Mouse (Mus musculus): Measurements from ENCODE around the gene Foxb1. TPM values are rescaled to one million over a fixed set of nuclear protein-coding genes. Genes with fewer than 3 reads are reported as not detected.

Foxb1 gene
- total RNA-seq (2022): not detected

DNA sequence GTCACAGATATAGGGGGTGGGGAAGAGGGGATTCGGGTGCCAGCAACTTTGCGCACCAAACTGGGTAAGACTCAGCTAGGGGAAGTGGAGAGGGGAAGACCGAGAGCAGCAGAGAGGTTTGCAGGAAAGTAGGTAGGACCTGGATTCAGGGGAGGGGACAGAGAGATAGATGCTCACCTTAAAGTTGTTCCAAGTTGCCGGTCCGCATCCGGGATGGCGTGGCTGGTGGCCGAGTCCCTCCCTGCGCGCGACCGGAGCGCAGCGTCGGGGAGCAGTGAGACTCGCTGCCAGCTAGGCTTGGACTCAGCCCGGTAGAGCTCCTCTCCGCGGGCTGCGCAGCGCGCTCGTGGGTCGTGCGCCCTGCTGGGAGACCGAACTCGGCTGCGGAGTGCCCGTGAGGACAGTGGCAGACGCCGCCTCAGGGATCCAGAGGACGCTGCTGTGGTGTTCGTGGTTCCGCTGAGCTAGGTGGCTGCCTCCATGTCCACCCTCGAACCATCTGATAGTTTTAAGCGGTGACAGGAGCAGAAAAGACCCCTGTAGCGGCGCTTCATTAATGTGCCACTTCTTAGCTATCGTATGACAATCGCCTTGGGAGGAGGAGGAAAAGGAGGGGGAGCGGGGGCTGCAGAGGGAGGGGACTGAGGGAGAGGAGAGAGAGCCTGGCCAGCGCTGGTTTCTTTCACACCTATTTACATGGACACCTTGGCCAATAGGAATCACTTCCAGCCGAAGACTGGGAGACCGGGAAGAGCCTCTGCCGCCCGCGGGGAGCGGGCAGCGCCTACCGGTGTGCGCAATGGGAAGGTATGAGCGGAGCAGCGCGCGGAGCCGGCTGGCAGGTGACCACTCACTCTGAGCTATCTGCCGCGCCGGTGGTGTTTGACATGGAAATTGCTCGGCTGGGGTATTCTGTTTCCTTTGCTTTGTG lies at the start of gene Foxb1:
Gene Foxb1 (minus strand): TSS at position 570 of the 931 bp plus-strand sequence.
- no peak for DNase-seq (ENCODE audit: low spot score in 2 of 2)

DNA sequence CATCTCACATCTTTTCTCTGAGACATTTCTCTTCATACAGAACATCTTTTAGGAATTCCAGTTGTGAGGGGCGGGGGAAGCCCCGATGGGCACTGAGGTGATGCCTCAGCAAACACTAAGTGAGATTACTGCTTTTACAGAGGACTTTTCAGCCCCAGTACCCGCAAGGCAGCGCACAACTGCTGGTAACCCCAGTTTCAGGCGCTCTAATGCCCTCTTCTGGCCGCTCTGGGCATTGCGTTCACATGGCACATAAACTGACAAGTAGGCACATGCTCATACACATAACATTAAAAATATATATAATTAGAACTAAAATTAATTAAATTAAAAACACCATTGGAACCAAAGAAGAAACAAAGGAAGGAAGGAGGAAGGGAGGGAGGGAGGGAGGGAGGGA lies 29.8 kb upstream of the Foxb1 start:
- no peak for DNase-seq (ENCODE audit: low spot score in 2 of 2)

DNA sequence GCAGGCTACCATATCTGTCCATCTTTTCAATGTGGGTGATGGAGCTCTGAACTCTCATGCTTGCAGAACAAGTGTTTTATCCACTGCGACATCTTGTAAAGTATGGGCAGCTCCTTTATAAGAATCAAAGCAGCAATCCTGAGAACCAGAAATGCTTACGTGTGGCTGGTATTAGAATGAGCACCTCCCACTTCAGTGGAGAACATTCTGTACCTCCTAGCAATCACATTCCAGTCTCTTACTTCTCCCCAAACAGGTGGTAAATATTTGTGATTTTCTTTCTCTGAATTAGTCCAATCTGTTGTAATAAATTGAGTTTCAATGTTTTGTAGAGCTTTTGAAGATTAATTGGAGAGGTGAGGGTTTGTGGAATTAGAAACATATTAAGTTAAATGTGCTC lies 19.3 kb upstream of the Foxb1 start:
- DNase-seq (ENCODE audit: low spot score in 2 of 2): no peak

DNA sequence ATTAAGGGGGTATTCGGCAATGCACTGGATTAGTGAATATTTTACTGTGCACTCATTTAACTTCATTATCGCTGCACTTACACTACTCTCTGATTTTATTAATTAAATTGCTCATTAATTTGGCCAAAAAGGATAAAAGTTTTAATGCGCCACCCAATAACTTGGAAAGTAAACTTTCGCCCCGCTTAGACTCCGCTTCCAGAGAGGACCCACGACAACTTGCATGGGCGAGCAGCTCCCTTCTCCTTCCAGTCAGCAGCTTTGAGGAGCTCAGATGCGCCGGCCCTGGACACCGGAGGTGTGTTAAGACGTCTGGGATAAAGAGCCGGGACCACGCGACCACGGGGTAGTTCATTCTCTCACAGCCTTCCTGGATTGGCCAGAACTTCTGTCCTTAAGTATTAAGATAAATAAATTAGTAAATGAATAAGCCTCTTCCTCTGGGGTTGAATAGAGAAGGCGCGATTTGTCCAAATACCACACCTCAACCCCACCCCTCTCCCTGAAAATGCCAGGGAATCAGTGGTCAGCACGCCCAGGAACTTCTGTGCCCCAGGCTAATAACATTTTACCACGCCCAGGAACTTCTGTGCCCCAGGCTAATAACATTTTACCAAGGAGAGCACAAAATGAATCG lies 9.3 kb upstream of the Foxb1 start:
- DNase-seq (ENCODE audit: low spot score in 2 of 2): no peak

DNA sequence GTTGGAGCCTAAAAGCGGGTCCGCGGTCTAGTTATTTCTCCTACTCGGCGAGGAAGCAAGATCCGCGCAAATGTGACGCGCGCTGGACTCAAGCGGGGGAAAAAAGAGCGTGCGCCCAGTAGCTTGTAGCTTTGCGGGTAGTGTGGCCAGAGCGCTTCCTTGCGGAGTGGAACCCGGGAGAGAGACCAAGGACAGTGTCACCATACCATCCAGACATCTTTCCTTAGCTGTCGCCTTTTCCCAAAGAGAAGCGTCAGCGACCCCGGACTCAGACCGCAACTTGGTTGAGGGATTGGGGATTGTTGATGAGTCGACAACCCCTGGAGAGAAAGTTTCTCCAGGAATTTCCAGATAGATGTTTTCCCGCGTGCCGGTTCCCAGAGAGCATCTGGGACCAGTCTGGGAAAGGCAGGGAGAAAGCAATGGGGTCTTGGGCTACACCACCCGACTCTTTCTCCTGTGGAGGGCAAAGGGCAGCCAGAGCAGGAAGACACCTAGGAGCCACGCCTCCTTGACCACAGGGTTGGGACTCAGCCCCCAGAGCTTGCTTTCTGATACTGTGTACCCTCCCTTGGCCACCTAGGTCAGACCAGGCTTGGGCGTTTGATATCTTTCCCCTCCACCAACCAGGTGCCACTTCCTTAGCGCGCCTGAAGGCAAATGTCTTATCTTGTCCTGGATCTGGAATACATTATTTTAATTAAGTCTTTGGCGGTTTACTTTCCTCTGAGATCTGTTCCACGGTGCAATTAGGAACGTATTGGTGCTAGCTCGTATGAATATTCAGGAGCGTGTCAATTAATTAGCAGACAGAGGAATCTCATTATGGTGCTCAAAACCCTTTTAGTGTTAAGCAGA lies 8.6 kb upstream of the Foxb1 start:
- DNase-seq (ENCODE audit: low spot score in 2 of 2): no peak

DNA sequence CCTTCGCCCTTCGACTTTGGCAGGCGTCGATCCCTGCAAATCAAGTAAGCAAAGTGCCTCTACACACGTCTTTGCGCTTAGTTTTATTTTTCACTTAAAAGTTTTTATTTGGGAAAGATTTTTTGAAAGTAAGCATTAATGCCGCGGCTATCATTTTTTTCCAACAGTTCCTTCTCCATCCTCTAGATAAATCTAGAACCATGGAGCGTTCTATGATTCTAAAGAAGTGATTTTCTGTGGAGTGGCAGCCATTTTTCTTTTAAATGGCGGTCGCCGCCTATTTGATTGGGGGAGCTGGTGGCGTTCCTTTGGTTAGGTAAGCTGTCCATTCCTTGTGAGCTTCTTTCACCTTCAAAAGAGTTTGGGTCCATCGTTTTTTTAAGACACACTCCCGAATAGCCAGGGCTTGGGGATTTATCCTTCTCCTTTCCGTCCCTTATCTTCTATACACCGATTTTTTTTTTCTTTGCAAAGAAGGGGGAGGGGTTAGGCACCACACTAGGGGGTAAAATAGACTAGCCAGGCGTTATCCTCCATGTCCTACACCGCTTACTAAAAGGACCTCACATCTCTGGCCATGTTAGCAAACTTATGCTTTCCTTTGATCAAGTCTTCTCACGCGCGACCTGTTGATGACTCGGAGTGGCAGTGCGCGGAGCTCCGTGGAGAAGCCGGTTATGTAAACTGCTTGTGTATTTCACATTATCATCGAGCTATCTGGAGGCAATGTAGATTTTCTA lies 7.6 kb upstream of the Foxb1 start:
- DNase-seq (ENCODE audit: low spot score in 2 of 2): no peak

DNA sequence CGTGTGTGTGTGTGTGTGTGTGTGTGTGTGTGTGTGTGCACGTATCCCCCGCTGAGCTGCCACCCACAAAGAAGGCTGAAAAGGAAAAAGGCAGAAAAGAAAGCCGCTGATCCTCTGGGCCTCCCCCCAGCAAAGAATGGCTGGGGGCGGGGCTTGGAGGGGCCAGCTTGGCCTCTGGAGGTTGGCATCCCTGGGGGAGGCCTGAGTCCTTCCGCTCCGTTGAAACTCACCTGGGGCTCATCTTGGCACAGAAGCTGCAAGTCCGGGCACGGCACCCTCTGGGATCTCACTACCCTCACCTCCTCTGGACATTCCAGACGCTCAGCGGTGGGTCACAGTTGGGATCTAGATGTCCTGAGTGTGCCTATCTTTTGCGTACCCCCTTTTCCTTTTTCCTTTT lies 6.7 kb upstream of the Foxb1 start:
- no peak for DNase-seq (ENCODE audit: low spot score in 2 of 2)

DNA sequence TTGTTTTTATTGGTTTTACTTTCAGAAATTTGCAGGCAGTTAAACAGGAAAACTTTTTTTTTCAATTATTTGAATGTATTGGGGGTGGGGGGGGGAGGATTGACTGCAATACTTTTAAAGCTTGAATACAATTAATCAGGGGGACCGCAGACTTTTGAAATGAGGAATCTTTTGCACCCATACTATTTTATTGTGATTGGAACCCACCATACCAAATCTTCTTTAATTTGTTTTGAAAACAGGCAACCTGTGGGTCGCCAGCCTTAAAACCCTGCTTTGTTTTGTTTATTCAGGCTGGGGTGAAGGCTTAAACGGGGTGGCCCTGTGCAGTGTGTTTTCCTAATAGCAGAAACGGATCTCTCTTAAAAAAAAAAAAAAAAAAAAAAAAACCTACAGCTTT lies 6.2 kb upstream of the Foxb1 start:
- DNase-seq (ENCODE audit: low spot score in 2 of 2): no peak

DNA sequence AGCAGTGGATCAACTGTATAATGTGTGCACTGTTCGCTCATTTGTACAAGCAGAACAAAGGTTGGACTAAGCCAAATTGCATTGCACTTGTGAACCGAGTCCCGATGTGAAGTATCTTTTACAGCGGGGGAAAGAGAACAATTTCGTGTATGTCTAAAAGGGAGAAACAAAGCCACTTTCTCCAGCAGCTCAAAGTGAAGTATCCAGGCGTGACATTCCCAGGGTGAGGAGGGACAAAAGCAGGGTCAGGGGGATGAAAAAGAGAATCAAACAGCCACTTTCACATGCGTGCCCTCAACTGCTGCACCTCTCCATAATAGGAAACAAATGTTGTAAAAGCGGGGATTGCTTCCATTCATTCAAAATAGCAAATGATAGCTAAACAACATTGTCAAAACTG lies 5.6 kb upstream of the Foxb1 start:
- DNase-seq (ENCODE audit: low spot score in 2 of 2): no peak

DNA sequence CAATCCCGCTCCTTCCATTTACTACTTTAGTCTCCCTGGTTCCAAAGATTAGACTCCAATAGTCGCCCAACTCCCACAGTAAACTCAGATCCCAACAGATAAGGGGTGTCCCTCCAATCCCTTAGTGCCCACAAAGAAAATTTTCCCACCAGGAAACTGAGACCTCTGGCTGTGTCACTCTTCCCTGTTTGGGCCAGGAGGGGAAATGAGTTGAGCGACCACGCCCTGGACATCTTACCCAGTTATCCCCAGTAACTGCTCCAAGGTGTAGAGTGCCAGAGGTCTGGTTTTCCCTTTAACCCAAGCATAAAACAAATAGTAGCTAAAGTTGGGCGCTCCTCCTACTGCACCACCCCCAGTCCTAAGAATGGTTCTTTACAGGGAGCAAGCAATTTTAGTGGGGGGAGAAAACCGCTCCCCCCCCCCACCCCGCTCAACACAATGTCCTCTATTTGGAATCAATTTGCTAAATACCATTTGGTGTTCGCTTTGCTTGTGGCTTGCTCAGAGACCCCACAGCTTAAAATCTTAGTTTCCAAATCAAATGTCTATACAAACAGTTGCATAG lies 4.8 kb upstream of the Foxb1 start:
- DNase-seq (ENCODE audit: low spot score in 2 of 2): no peak

DNA sequence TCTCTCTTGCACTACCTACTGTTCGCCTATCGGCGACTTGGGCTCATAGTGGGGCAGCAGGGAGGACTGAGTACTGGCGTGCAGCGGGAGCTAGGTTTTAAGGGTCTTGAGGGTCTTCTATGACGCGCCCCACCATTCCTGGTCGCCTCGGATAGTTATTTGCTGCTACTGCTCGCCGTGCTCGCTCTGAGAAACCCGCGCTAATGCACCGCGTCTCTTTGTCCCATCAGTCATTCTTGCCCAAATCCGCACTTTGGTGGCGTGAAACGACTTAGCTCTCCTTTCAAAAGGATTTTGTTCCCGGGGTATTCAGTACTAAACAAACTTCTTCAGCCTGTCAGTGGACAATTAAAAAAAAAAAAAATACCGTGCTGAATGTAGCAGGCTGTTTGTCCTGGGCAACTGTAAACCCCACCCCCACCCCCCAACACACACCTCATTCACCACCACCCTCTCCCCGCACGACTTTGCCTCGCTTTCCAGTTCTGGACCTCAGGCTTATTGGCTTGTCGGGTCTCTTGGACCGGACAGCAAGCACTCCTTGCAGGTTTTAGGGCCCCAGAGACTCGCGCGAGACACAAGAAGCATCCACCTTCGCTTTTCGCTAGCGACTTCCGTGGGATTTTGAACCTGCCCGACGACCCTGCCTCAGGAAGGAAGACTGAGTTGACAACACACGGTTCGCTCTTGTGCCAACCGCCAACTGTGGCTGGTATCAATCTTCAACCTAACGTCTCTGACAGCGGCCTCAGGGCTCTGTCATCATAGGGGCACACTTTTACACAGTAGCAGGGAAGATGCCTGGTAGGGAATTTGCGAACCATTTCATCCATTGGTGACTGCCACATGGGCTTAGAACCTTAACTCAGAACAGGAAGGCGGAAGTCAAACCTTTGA lies 4.1 kb upstream of the Foxb1 start:
- DNase-seq (ENCODE audit: low spot score in 2 of 2): no peak

DNA sequence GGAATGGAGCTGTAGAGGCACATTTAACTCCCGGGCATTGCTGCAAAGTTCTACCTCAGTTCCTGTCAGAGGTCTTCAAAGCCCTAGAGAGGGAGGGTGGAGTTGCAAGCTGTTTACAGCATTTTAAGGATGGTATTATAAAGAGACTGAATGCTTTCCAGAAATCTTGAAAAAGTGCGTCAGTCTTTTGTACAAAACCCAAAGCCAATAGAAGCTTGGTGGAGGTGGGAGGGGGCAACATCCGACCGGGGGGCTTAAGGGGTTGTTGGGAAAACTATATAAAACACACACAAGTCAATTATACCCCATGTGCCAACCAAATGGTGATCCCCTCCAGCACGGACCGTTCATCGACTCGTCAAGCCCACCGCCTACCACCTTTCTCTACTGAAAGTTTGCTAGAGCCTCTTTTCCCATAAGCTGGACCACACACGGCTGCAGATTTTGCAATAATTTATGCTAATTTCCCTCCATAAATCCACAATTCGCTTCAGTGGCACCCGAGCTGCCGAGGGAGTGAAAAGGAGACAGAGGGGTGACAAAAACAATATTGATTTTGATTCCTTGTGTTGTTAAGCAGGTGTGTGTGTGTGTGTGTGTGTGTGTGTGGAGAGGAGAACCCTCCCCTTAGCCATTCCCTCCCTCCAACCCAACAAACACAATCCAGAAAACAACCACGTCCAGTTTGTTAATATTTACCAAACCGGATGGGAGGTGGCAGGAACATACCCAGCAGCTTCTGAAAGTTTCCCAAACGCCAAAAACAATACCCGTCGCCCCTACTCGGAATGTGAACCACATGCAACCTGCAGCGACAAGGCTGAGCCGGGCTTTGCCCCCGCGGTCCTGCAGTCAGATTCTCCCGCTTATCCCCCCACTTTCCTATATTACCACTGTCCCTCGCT lies 3.2 kb upstream of the Foxb1 start:
- DNase-seq (ENCODE audit: low spot score in 2 of 2): no peak

DNA sequence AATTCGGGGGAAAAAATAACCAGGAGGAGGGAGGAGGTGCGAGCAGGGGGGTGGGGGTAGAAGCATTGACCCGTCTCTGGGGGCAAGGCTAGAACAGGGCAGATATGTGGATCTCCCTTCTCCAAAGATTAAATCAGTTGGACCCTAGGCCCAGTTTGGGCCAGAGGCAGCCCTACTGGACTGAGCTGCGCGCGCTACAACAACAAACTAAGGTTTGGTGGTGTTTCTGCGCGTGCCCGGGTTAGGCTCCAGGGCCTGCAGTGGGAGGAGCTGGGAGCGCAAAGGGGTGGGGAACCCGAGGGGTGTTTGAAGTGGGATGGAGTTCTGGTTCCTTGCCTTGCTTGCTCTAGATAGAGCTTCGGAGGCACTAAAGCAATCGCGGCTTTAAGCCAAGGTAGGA lies 2.0 kb upstream of the Foxb1 start:
- DNase-seq (ENCODE audit: low spot score in 2 of 2): no peak

DNA sequence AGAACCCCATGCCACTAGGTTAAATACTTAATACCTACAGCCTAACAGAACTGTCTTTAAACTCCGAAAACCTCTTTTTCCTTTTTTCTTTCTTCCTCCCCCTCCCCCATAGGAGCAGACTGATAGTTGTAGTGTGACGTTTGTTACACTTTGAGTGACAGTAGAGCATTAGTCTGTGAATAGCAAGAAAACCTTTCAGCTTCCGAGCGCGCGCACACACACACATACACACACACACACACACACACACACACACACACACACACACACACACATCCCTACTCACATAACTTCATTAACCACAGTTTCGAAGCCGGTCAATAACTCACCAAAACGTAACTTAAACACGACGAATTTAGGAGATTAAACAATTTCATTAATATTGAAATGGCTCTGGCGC lies 1.5 kb upstream of the Foxb1 start:
- DNase-seq (ENCODE audit: low spot score in 2 of 2): no peak

DNA sequence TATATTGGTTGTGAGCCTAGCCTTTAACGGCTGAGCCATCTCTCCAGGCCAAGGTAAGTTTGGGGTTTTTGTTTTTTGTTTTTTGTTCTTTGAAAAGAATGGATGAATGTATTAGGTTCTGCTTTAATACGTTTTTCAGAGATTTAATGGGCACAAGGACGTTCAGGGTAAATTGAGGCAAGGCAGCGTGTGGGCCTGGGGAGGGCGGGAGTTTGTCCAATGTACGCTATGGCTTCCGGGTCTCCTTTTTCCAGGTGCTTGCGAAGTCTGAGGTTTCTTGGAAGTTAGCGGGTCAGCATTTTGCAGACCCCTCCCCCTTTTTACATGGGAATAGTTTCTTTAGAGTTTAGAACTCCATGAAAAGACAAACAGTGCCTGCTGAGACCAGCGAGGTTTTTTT lies 829 bp upstream of the Foxb1 start:
- no peak for DNase-seq (ENCODE audit: low spot score in 2 of 2)

DNA sequence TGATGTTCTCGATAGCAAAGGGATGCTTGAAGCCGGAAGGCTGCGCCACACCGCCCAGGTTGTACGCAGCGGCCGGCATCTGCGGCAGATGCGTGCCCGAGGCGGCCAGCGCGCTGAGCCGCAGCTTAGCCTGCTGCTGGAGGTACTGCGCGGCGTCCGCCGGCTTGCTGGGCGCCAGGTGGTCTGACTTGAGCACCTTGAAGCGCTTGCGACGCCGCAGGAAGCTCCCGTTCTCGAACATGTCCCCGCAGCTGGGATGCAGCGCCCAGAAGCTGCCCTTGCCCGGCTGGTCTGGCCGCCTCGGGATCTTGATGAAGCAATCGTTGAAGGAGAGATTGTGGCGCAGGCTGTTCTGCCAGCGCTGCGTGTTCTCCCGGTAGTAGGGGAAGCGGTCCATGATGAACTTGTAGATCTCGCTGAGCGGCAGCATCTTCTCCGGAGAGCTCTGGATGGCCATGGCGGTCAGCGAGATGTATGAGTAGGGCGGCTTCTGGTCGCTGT lies 969 bp downstream of the Foxb1 start:
- no peak for DNase-seq (ENCODE audit: low spot score in 2 of 2)

DNA sequence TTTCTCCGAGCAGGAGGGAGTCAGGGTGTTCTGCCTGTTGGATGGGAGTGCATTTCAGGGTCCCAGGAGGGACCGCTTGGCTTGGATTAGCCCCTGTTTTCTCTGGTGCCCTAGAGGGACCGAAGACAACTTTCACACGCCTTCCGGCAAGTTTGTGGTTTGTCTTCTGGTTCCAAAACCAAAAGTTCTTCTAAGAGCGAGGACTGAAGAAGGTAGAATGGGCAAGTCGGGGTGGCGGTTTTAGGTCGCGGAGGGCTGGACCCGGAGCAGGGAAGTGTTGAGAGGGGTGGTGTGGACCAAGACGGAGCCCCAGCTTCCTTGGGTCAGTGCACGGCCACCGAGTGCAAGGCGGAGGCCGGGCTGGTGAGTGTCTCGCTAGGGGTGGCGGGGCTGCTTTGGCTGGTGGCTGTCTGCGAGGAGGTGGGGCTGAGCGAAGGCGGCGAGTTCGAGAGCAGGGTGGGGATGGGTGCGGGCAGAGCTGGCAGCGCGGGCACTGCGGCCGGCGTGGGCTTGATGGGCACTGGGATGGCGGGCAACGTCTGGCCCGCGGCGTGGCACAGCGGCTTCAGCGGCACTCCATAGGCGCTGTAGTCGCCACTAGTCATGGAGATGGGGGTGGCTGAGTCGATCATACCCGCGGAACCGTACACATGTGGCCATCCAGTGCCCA lies 1.7 kb downstream of the Foxb1 start:
- DNase-seq (ENCODE audit: low spot score in 2 of 2): no peak

DNA sequence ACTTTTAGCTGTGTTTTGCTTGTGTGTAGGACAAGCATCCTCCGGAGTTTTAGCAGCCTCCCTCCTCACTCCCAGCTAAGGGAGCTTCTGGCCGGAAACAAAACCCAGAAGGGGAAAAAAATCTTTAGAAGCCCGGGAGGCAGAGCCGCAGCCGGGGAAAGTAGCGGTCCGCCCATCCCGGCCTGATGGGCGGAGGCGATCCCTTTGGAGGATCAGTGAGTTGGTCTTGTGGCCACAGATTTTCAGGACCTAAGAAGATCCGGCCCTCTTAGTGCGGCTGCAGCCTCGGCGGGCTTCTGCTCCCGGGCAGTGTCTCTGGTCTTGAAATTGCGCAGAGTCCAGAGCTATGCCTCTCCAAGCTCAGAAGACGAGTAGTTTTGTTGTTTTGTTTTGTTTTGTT lies 2.2 kb downstream of the Foxb1 start:
- DNase-seq (ENCODE audit: low spot score in 2 of 2): no peak
